Mouse (Mus musculus) testis, adult 2 months (tissue): ENCODE measurements around the gene Rem2.

Experiments used
- CTCF ChIP-seq: fragments of 200-500 bp; IDR thresholded peaks from 2 replicates; pipeline ENCODE4 v1.5.1; 2012; ENCODE audit warnings: low read depth, mild to moderate bottlenecking, inconsistent platforms, low read length, moderate library complexity; ENCODE audit not compliant: control insufficient read depth, insufficient read depth, insufficient replicate concordance
- POLR2A ChIP-seq: fragments of 200-500 bp; IDR thresholded peaks from 2 replicates; pipeline ENCODE4 v1.6.1; 2012; ENCODE audit warnings: low read depth, mild to moderate bottlenecking, inconsistent platforms, low read length, moderate library complexity; ENCODE audit not compliant: control insufficient read depth

DNA sequence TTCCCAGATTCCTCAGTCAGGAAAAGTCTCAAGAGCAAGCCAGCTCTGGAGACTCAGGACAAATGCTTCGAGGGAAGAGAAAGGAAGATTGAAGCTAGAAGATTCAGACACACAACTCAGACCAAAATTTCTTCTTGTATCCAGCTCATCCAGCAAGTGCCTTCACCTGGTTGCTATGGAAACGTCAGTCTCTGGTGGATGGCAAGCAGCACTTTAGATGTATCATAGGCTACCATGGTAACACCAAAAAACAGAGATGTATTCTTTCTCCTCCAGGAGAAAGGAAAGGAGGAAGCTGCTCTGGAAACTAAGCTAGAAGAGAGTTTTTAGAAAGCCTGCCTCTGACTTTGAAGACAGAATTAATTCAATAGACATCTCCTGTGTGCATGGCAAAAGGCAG, 11.8 kb downstream of the Rem2 start:
- TF ChIP-seq CTCF (no peak), POLR2A (no peak)
